Comparison of ENCODE assay signal across 8 mouse cellular contexts in genomic region chr19:34550534-34551223, GRCm38 (mm10). TPM values are rescaled to one million over a fixed set of nuclear protein-coding genes. Genes with fewer than 3 reads are reported as not detected.
A peak's percentile ranks its signal among the peaks of the same experiment; 100 is the strongest.
DNase-seq lines count a peak whose midpoint lies in the region; ATAC-seq and TF ChIP-seq lines count a peak whose summit lies in the region.

Gene Ifit2, plus strand, starts transcription at chr19:34550694.

- TF ChIP-seq CTCF in embryonic fibroblast, embryonic 13.5 days (IDR thresholded peaks at IDR 0.05; ENCODE audit: borderline replicate concordance, insufficient read depth, low read length): peak; percentile 54; the same call in 1 of the 2 replicates
- TF ChIP-seq CTCF in liver, adult 2 months (IDR thresholded peaks at IDR 0.05; ENCODE audit: low read depth, low read length): peak; percentile 86

- WGBS in heart, embryonic 10.5 days: under 1% methylated on average over 22 of the region's 22 CpGs
- under 1% methylated on average over 22 of the region's 22 CpGs for WGBS in kidney, embryonic 15.5 days
- 1% methylated on average over 22 of the region's 22 CpGs for WGBS in liver, adult 2 months

- H3K9ac ChIP-seq in kidney, embryonic 15.5 days: peak within 1 kb of the TSS; percentile 35
- H3K9ac ChIP-seq in liver, adult 2 months (ENCODE audit: low read depth, low read length): peak within 1 kb of the TSS; percentile 44; the same call in 1 of the 2 replicates

- H3K4me3 ChIP-seq in embryonic fibroblast, embryonic 13.5 days (ENCODE audit: insufficient read depth, low read length): peak within 1 kb of the TSS; percentile 54
- peak within 1 kb of the TSS; percentile 66 for H3K4me3 ChIP-seq in heart, embryonic 10.5 days
- H3K4me3 ChIP-seq in kidney, embryonic 15.5 days (replicated peaks): peak within 1 kb of the TSS; percentile 54
- peak within 1 kb of the TSS; percentile 73 for H3K4me3 ChIP-seq in liver, adult 2 months (ENCODE audit: insufficient read depth, low read depth, low read length)

- H3K27ac ChIP-seq in embryonic fibroblast, embryonic 13.5 days (ENCODE audit: insufficient read depth, low read length): peak within 1 kb of the TSS; percentile 95
- peak within 1 kb of the TSS; percentile 81 for H3K27ac ChIP-seq in heart, embryonic 10.5 days
- peak within 1 kb of the TSS; percentile 81 for H3K27ac ChIP-seq in kidney, embryonic 15.5 days
- H3K27ac ChIP-seq in liver, adult 2 months (replicated peaks; ENCODE audit: insufficient read depth, low read depth, low read length): peak within 1 kb of the TSS; percentile 29

- no peaks in the 10 kb centered on the region for H3K9me3 ChIP-seq in heart, embryonic 10.5 days
- no peaks in the 10 kb centered on the region for H3K9me3 ChIP-seq in kidney, embryonic 15.5 days (replicated peaks)

- H3K79me2 ChIP-seq in liver, adult 2 months (ENCODE audit: control insufficient read depth, insufficient read depth, low read length): no peaks in the 10 kb centered on the region; the same call in 1 of the 2 replicates

- DNase-seq in CD4-positive helper T cell, adult 2 months (ENCODE audit: low read depth, low spot score): peak; percentile 86
- DNase-seq in brain, adult 2 months (ENCODE audit: low read depth, low spot score): peak; percentile 94
- peak; percentile 85 for DNase-seq in heart, embryonic 10.5 days (ENCODE audit: low spot score)
- peak; percentile 60 for DNase-seq in liver, adult 2 months (ENCODE audit: extremely low read depth, low read depth, low spot score)
- DNase-seq in spleen, postnatal 36 days (ENCODE audit: low spot score in 2 of 2): peak; percentile 75

- H3K27me3 ChIP-seq in heart, embryonic 10.5 days (ENCODE audit: insufficient read depth, poor library complexity, severe bottlenecking): no peaks in the 10 kb centered on the region
- H3K27me3 ChIP-seq in kidney, embryonic 15.5 days: no peaks in the 10 kb centered on the region
- no peaks in the 10 kb centered on the region for H3K27me3 ChIP-seq in liver, adult 2 months (ENCODE audit: control insufficient read depth, insufficient read depth, low read length)

- TF ChIP-seq POLR2A in embryonic fibroblast, embryonic 13.5 days (IDR thresholded peaks at IDR 0.05; ENCODE audit: low read depth, low read length): peak; percentile 40
- no peak for TF ChIP-seq POLR2A in liver, adult 2 months (IDR thresholded peaks at IDR 0.05; ENCODE audit: extremely low read depth, insufficient read depth, low read length)

- peaks cover 9% of the 10 kb centered on the region for H3K4me1 ChIP-seq in embryonic fibroblast, embryonic 13.5 days (ENCODE audit: control insufficient read depth, insufficient read depth, low read length)
- H3K4me1 ChIP-seq in heart, embryonic 10.5 days: peaks cover 14% of the 10 kb centered on the region
- peaks cover 17% of the 10 kb centered on the region; the same call in 1 of the 2 replicates for H3K4me1 ChIP-seq in kidney, embryonic 15.5 days
- no peaks in the 10 kb centered on the region; the same call in 1 of the 2 replicates for H3K4me1 ChIP-seq in liver, adult 2 months (ENCODE audit: control insufficient read depth, insufficient read depth, low read length)

- H3K4me2 ChIP-seq in kidney, embryonic 15.5 days: peak within 1 kb of the TSS; percentile 68

- peak; percentile 95 for ATAC-seq in kidney, embryonic 15.5 days (replicated peaks; ENCODE audit: low FRiP score)
- peak; percentile 88 for ATAC-seq in monocyte, adult 5-6 weeks (replicated peaks; ENCODE audit: insufficient number of reproducible peaks, low FRiP score, low TSS enrichment, poor library complexity, severe bottlenecking)

- no peaks in the 10 kb centered on the region for H3K36me3 ChIP-seq in heart, embryonic 10.5 days
- no peaks in the 10 kb centered on the region for H3K36me3 ChIP-seq in kidney, embryonic 15.5 days
- H3K36me3 ChIP-seq in liver, adult 2 months (ENCODE audit: control insufficient read depth, insufficient read depth, low read length): no peaks in the 10 kb centered on the region

RNA-seq across cellular contexts. Expression of gene Ifit2, which starts in this region (rescaled TPM):
- 13.2 and 17.6 TPM in 2 replicates for polyA plus RNA-seq in embryonic fibroblast, embryonic 13.5 days (2011; ENCODE audit: insufficient read length, low read depth, missing spikeins)
- polyA plus RNA-seq in heart, embryonic 10.5 days (2016; fragmentation: Nextera tagmentation; extraction: Ambion mirVana): 4.7 and 5.3 TPM in 2 replicates
- 9.5 and 9.7 TPM in 2 replicates for polyA plus RNA-seq in kidney, embryonic 15.5 days (2015; fragmentation: Nextera tagmentation; extraction: Ambion mirVana)
- 3.6 and 8.0 TPM in 2 replicates for total RNA-seq in liver, adult 2 months (2014; rRNA removed)
- polyA plus RNA-seq in liver, adult 2 months (2012; rRNA removed): 0.29 and 0.35 TPM in 2 replicates
- total RNA-seq in monocyte, adult 5-6 weeks (2017): 13.1 to 32.7 TPM (median 16.9 TPM) in 3 replicates

Comparison
In these comparisons a context has a peak if more than half of its experiments do, and no peak if none do; other contexts are left out.
1. Peak in every context shown above with its lines: DNase-seq, ATAC-seq, H3K4me3 ChIP-seq and H3K27ac ChIP-seq.
2. H3K27ac ChIP-seq: peak in every context shown above with its lines; median percentile 95 in embryonic fibroblast, embryonic 13.5 days; 81 in heart, embryonic 10.5 days; 81 in kidney, embryonic 15.5 days; 29 in liver, adult 2 months.